Mouse (Mus musculus) embryo, embryonic 10 days (tissue): ENCODE measurements at regions not wholly inside any gene's neighbourhood (a gene's known extent, or its start where the extent isn't known, plus 50 kb on each side); places are given as distances from the start of the nearest gene placed in this dataset.

Experiments
- DNase-seq: peaks from one replicate; pipeline ENCODE4 v3.0.0-alpha.2; 2015; ENCODE audit warnings: low spot score

GRCm38 (mm10) chr3:143710805-143711469 lies 494.1 kb downstream of the Lmo4 start:
- peak; percentile 18 for DNase-seq

- no peak for DNase-seq
Observed at GRCm38 (mm10) chr3:143706679-143707078, 498.3 kb downstream of the Lmo4 start.

GRCm38 (mm10) chr3:143694817-143695216 lies 510.2 kb downstream of the Lmo4 start:
- no peak for DNase-seq

GRCm38 (mm10) chr3:143685742-143686141 lies 519.3 kb downstream of the Lmo4 start:
- DNase-seq = no peak

GRCm38 (mm10) chr3:143678186-143678585 lies 526.8 kb downstream of the Lmo4 start:
- DNase-seq = no peak

- DNase-seq = no peak
Observed at GRCm38 (mm10) chr3:143674855-143675254, 530.2 kb downstream of the Lmo4 start.

GRCm38 (mm10) chr3:143674446-143674845 lies 530.6 kb downstream of the Lmo4 start:
- DNase-seq = no peak

GRCm38 (mm10) chr3:143662041-143662685 lies 542.9 kb downstream of the Lmo4 start:
- no peak for DNase-seq

GRCm38 (mm10) chr3:143659421-143659978 lies 545.5 kb downstream of the Lmo4 start:
- DNase-seq = no peak

- no peak for DNase-seq
Observed at GRCm38 (mm10) chr3:143647237-143647636, 557.8 kb downstream of the Lmo4 start.

- no peak for DNase-seq
Observed at GRCm38 (mm10) chr3:143646836-143647235, 558.2 kb downstream of the Lmo4 start.

GRCm38 (mm10) chr3:143633036-143633435 lies 572.0 kb downstream of the Lmo4 start:
- no peak for DNase-seq

GRCm38 (mm10) chr3:143631183-143631582 lies 573.8 kb downstream of the Lmo4 start:
- peak; percentile 7 for DNase-seq

- DNase-seq = no peak
Observed at GRCm38 (mm10) chr3:143624906-143625305, 580.1 kb downstream of the Lmo4 start.

- no peak for DNase-seq
Observed at GRCm38 (mm10) chr3:143622275-143622674, 582.7 kb downstream of the Lmo4 start.

- DNase-seq = no peak
Observed at GRCm38 (mm10) chr3:143619125-143619524, 585.9 kb downstream of the Lmo4 start.

- DNase-seq = no peak
Observed at GRCm38 (mm10) chr3:143614895-143615294, 590.1 kb downstream of the Lmo4 start.

- DNase-seq = no peak
Observed at GRCm38 (mm10) chr3:143614004-143614403, 591.0 kb downstream of the Lmo4 start.

- no peak for DNase-seq
Observed at GRCm38 (mm10) chr3:143609673-143610072, 595.3 kb downstream of the Lmo4 start.

- DNase-seq = peak; percentile 60
Observed at GRCm38 (mm10) chr3:143599120-143599519, 605.9 kb downstream of the Lmo4 start.

GRCm38 (mm10) chr3:143596949-143597593 lies 607.9 kb downstream of the Lmo4 start:
- peak; percentile 52 for DNase-seq

GRCm38 (mm10) chr3:143596011-143596683 lies 608.9 kb downstream of the Lmo4 start:
- peak; percentile 25 for DNase-seq
